Mouse (Mus musculus) spleen, postnatal 10 days (tissue): ENCODE results near the gene Tcf12.

ENCODE experiments used
- DNase-seq, 2 experiments: peaks; one replicate each; pipeline ENCODE4 v3.0.0; 2021 to 2022; ENCODE audit warnings: low spot score in 2 of 2

Tcf12 gene

GRCm38 (mm10) chr9:71806422-71806805, 305.3 kb downstream of the Tcf12 start:
- DNase-seq, result peak; percentile 41 to 77

- DNase-seq, result no peak
Observed at GRCm38 (mm10) chr9:71805646-71806421, 305.8 kb downstream of the Tcf12 start.

- no peak for DNase-seq
Observed at GRCm38 (mm10) chr9:71804116-71804515, 307.6 kb downstream of the Tcf12 start.

- DNase-seq, result no peak
Observed at GRCm38 (mm10) chr9:71803281-71803680, 308.4 kb downstream of the Tcf12 start.

- no peak for DNase-seq
Observed at GRCm38 (mm10) chr9:71799598-71799997, 312.1 kb downstream of the Tcf12 start.

GRCm38 (mm10) chr9:71798176-71798575, 313.5 kb downstream of the Tcf12 start:
- no peak for DNase-seq
